Mouse (Mus musculus) testis, adult 2 months (tissue): ENCODE measurements at regions not wholly inside any gene's neighbourhood (a gene's known extent, or its start where the extent isn't known, plus 50 kb on each side); places are given as distances from the start of the nearest gene placed in this dataset.

Experiments used
- CTCF ChIP-seq: fragments of 200-500 bp; IDR thresholded peaks from 2 replicates; pipeline ENCODE4 v1.5.1; 2012; ENCODE audit warnings: low read depth, mild to moderate bottlenecking, inconsistent platforms, low read length, moderate library complexity; ENCODE audit not compliant: control insufficient read depth, insufficient read depth, insufficient replicate concordance
- POLR2A ChIP-seq: fragments of 200-500 bp; IDR thresholded peaks from 2 replicates; pipeline ENCODE4 v1.6.1; 2012; ENCODE audit warnings: low read depth, mild to moderate bottlenecking, inconsistent platforms, low read length, moderate library complexity; ENCODE audit not compliant: control insufficient read depth

GRCm38 (mm10) chr11:31540816-31541215, 130.9 kb downstream of the Bod1 start:
- TF ChIP-seq POLR2A (no peak), CTCF (no peak)
